Mouse (Mus musculus): Measurements from ENCODE around the gene Srbd1. TPM values are rescaled to one million over a fixed set of nuclear protein-coding genes. Genes with fewer than 3 reads are reported as not detected.

The Srbd1 gene
- polyA plus RNA-seq, 1 experiment from 2014 or later: 9.1 TPM

DNA sequence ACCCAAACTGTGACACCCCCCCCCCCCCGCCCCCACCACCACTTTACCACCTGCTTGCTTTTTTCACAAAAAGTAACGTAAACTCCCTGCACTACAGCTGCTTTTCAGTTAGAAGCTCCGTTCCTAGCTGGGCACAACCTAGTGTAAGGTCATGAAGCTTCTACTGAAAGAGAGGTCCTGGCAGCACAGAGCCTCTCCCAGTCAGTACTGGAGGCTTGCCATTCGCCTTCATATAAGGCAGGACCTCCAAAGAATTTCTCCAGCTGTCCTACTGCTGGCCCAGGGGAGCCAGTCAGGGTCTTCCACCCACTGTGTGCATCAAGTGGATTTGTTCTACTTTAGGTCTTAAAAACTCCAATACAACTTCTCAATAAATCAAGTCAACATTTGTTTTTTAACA, 149.9 kb downstream of the Srbd1 start:
- no peak for DNase-seq
- Histone ChIP-seq H3K4me1 (ENCODE audit: control insufficient read depth, insufficient read depth, low read length) (no peaks in the 10 kb centered on the region), H3K36me3 (ENCODE audit: control insufficient read depth, insufficient read depth, low read length) (no peaks in the 10 kb centered on the region), H3K4me3 (replicated peaks; ENCODE audit: low read depth, low read length) (no peak overlapping the region), H3K27me3 (ENCODE audit: control insufficient read depth, insufficient read depth, low read length) (no peaks in the 10 kb centered on the region), H3K9me3 (ENCODE audit: control insufficient read depth, low read length) (peaks cover 10% of the 10 kb centered on the region; the same call in 1 of the 2 replicates), H3K4me2 (ENCODE audit: low read length) (no peak overlapping the region), H3K9ac (replicated peaks; ENCODE audit: low read length) (no peak overlapping the region), H3K27ac (replicated peaks; ENCODE audit: low read depth, low read length) (no peak overlapping the region)
- ATAC-seq (ENCODE audit: low FRiP score, low TSS enrichment): no peak
- WGBS: 86% methylated on average over 4 of the region's 4 CpGs

DNA sequence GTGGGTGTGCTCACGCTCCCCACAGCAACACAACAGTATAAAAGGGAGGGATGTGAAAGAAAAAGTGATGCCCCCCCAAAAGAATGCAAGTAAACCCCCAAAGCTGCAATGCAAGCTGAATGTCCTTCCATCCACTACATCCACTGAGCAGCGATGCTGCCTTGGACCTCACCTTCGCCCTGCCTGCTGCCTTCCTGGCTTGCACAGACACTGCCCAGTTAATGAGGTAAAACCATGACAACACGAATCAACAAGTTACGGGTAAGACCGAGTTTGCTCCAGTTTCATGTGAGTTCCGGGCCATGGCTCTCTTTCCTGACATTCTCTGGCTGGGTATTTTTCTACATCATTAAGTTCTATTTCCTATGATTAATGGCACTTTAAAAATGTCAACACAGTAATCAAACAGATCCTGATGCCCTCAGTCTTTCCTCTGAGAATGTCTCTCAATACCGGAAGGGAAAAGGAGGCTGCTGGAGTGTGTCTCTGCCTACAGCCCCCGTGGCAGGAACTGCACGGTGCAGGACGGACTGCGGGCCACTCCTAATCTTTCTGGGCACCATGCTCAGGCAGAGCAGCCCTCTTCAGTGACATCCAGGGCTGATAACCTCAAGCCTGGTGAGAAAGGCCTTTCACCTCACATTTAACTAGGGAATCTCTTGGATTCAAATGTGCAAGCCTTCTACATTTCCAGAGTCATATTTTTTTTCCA, 155.8 kb downstream of the Srbd1 start:
- no peak overlapping the region for H3K4me3 ChIP-seq (replicated peaks; ENCODE audit: low read depth, low read length)
- WGBS: 90% methylated on average over 12 of the region's 12 CpGs
- no peak overlapping the region for H3K4me2 ChIP-seq (ENCODE audit: low read length)
- no peaks in the 10 kb centered on the region for H3K4me1 ChIP-seq (ENCODE audit: control insufficient read depth, insufficient read depth, low read length)
- DNase-seq (no peak), ATAC-seq (ENCODE audit: low FRiP score, low TSS enrichment) (no peak)
- no peak overlapping the region for H3K27ac ChIP-seq (replicated peaks; ENCODE audit: low read depth, low read length)
- H3K9ac ChIP-seq (replicated peaks; ENCODE audit: low read length): no peak overlapping the region
- no peaks in the 10 kb centered on the region for H3K27me3 ChIP-seq (ENCODE audit: control insufficient read depth, insufficient read depth, low read length)
- H3K9me3 ChIP-seq (ENCODE audit: control insufficient read depth, low read length): no peaks in the 10 kb centered on the region
- peaks cover 5% of the 10 kb centered on the region; the same call in 1 of the 2 replicates for H3K36me3 ChIP-seq (ENCODE audit: control insufficient read depth, insufficient read depth, low read length)

DNA sequence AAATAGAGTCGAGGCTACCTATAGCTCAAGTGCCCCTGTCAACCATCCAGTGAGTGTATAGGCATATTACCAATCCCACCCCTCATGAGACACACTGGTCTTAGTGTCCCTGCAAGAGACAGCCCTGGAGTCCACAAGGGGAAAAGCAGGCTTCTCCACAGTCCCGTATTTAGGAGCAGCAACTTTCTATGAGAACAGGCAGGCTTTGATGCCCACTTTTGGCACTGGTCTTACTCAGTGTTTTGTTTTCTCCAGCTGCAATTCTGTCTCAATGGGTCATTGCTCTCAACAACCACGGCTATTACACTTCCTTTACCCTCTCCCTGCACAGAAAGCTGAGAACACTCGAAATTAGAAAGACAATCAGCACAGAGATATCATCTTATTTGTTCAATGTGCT, 157.4 kb downstream of the Srbd1 start:
- WGBS: 83% methylated on average over 4 of the region's 4 CpGs
- Histone ChIP-seq H3K36me3 (ENCODE audit: control insufficient read depth, insufficient read depth, low read length) (peaks cover 5% of the 10 kb centered on the region; the same call in 1 of the 2 replicates), H3K4me2 (ENCODE audit: low read length) (no peak overlapping the region), H3K27me3 (ENCODE audit: control insufficient read depth, insufficient read depth, low read length) (no peaks in the 10 kb centered on the region), H3K27ac (replicated peaks; ENCODE audit: low read depth, low read length) (no peak overlapping the region), H3K4me3 (replicated peaks; ENCODE audit: low read depth, low read length) (no peak overlapping the region), H3K4me1 (ENCODE audit: control insufficient read depth, insufficient read depth, low read length) (no peaks in the 10 kb centered on the region), H3K9me3 (ENCODE audit: control insufficient read depth, low read length) (no peaks in the 10 kb centered on the region), H3K9ac (replicated peaks; ENCODE audit: low read length) (no peak overlapping the region)
- ATAC-seq (ENCODE audit: low FRiP score, low TSS enrichment) (no peak), DNase-seq (no peak)

DNA sequence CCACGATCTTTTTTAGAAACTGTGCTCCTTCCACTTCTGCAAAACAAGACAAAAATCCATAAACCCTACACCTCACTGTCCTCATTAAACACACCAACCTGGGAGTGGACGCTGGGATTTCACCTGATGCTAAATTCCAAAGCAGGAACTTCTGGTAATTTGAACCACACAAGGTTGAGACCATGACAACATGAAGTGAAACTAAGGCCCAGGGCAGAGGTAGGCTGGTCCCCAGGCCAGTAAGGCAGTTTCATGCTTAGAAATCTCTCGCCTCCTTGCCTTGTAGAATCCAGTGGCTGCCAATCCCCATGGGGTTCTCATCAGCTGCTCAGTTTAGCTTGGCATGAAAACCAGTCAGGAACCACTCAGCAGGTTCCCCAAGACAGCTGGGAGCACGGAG, 158.4 kb downstream of the Srbd1 start:
- Histone ChIP-seq H3K4me2 (ENCODE audit: low read length) (no peak overlapping the region), H3K9ac (replicated peaks; ENCODE audit: low read length) (no peak overlapping the region), H3K4me3 (replicated peaks; ENCODE audit: low read depth, low read length) (no peak overlapping the region), H3K9me3 (ENCODE audit: control insufficient read depth, low read length) (no peaks in the 10 kb centered on the region), H3K36me3 (ENCODE audit: control insufficient read depth, insufficient read depth, low read length) (peaks cover 5% of the 10 kb centered on the region; the same call in 1 of the 2 replicates), H3K4me1 (ENCODE audit: control insufficient read depth, insufficient read depth, low read length) (no peaks in the 10 kb centered on the region), H3K27me3 (ENCODE audit: control insufficient read depth, insufficient read depth, low read length) (no peaks in the 10 kb centered on the region), H3K27ac (replicated peaks; ENCODE audit: low read depth, low read length) (no peak overlapping the region)
- WGBS: 87% methylated on average over 4 of the region's 4 CpGs
- ATAC-seq (ENCODE audit: low FRiP score, low TSS enrichment): no peak
- no peak for DNase-seq

DNA sequence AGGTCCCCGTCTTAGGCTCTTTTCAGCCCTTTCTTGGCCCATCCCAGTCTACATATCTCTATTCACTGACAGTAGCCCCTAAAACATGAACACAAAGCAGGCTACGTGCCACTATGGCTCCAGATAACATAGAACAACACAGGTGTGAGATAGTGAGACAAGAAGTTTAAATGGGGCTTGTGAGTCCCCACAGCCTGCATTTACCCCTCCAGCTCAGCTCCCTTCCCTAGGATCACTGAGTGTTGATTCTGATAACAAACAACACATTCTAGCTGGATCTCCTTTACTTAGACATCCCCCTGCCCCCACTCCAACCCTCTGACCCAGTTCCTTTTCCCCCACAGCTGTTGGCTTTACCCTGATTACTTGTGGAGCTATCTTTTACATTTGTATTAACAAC, 158.8 kb downstream of the Srbd1 start:
- ATAC-seq (ENCODE audit: low FRiP score, low TSS enrichment): no peak
- no peak overlapping the region for H3K4me3 ChIP-seq (replicated peaks; ENCODE audit: low read depth, low read length)
- peaks cover 5% of the 10 kb centered on the region; the same call in 1 of the 2 replicates for H3K36me3 ChIP-seq (ENCODE audit: control insufficient read depth, insufficient read depth, low read length)
- H3K27ac ChIP-seq (replicated peaks; ENCODE audit: low read depth, low read length): no peak overlapping the region
- H3K4me1 ChIP-seq (ENCODE audit: control insufficient read depth, insufficient read depth, low read length): no peaks in the 10 kb centered on the region
- H3K9ac ChIP-seq (replicated peaks; ENCODE audit: low read length): no peak overlapping the region
- DNase-seq: no peak
- no peaks in the 10 kb centered on the region for H3K27me3 ChIP-seq (ENCODE audit: control insufficient read depth, insufficient read depth, low read length)
- 88% methylated on average over 2 of the region's 2 CpGs for WGBS
- no peak overlapping the region for H3K4me2 ChIP-seq (ENCODE audit: low read length)
- no peaks in the 10 kb centered on the region for H3K9me3 ChIP-seq (ENCODE audit: control insufficient read depth, low read length)

DNA sequence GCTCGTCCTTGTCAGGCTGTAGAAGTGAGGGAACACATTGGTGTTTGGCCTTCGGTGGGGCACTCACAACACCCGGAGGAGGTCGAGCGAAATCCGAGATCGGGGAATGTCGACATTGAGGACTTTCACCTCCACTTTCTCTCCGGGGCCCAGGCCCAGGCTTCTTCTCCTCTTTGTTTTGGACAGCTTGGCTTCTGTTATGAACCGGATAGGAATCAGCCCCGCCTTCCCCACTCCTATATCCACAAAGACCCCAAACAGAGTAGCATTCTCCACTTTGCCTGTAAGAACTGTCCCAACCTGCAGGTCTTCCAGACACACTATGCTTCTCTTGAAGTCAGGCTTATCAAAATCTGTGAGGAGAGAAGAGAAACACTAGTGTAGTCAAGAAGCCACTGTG, 159.8 kb downstream of the Srbd1 start:
- WGBS: 93% methylated on average over 11 of the region's 11 CpGs
- Histone ChIP-seq H3K4me2 (ENCODE audit: low read length) (no peak overlapping the region), H3K9ac (replicated peaks; ENCODE audit: low read length) (no peak overlapping the region), H3K4me1 (ENCODE audit: control insufficient read depth, insufficient read depth, low read length) (no peaks in the 10 kb centered on the region), H3K4me3 (replicated peaks; ENCODE audit: low read depth, low read length) (no peak overlapping the region), H3K27ac (replicated peaks; ENCODE audit: low read depth, low read length) (no peak overlapping the region), H3K9me3 (ENCODE audit: control insufficient read depth, low read length) (no peaks in the 10 kb centered on the region), H3K36me3 (ENCODE audit: control insufficient read depth, insufficient read depth, low read length) (peaks cover 5% of the 10 kb centered on the region; the same call in 1 of the 2 replicates), H3K27me3 (ENCODE audit: control insufficient read depth, insufficient read depth, low read length) (no peaks in the 10 kb centered on the region)
- ATAC-seq (ENCODE audit: low FRiP score, low TSS enrichment) (no peak), DNase-seq (no peak)

DNA sequence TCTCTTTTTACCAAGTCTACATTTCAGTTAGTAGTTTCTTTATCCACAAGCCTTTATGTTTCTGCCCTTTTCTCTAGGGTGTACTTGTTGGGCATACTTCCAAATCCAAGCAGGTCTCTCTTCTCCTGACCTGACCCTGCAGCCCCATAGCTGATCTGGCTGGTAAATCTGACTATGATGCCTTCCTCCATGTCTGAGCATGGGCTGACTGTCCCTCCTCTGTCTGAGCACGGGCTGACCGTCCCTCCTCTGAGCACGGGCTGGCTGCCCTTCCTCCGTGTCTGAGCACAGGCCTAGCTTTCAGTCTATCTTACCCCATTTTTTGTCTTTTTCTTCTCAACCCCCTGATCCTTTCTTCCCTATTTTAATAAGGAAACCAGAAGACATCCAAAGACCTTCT, 162.7 kb downstream of the Srbd1 start:
- Histone ChIP-seq H3K36me3 (ENCODE audit: control insufficient read depth, insufficient read depth, low read length) (0 out of 2 replicates have a peak, but pooled peaks cover 2% of the 10 kb centered on the region), H3K4me2 (ENCODE audit: low read length) (no peak overlapping the region), H3K27ac (replicated peaks; ENCODE audit: low read depth, low read length) (no peak overlapping the region), H3K4me3 (replicated peaks; ENCODE audit: low read depth, low read length) (no peak overlapping the region), H3K9ac (replicated peaks; ENCODE audit: low read length) (no peak overlapping the region), H3K9me3 (ENCODE audit: control insufficient read depth, low read length) (no peaks in the 10 kb centered on the region), H3K4me1 (ENCODE audit: control insufficient read depth, insufficient read depth, low read length) (no peaks in the 10 kb centered on the region), H3K27me3 (ENCODE audit: control insufficient read depth, insufficient read depth, low read length) (no peaks in the 10 kb centered on the region)
- ATAC-seq (ENCODE audit: low FRiP score, low TSS enrichment): no peak
- DNase-seq: no peak
- WGBS: 96% methylated on average over 4 of the region's 4 CpGs

DNA sequence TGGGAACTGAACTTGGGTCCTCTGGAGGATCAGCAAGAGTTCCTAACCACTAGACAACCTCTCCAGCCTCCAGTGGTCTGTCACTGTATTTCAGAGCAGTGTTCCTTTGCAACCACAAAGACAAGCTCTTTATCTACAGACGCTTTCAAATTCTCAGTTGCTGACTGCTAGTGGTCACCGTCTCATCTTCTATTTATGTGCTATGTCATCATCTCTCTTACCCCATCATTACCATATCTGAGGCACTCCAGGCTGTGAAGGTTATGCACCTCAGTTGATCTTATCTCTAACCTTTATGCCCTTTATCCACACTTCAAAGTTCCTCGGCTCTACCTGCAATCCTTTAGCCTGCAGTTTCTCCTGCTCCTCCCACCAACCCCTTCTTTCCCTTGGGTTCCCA, 163.1 kb downstream of the Srbd1 start:
- ATAC-seq (ENCODE audit: low FRiP score, low TSS enrichment): no peak

DNA sequence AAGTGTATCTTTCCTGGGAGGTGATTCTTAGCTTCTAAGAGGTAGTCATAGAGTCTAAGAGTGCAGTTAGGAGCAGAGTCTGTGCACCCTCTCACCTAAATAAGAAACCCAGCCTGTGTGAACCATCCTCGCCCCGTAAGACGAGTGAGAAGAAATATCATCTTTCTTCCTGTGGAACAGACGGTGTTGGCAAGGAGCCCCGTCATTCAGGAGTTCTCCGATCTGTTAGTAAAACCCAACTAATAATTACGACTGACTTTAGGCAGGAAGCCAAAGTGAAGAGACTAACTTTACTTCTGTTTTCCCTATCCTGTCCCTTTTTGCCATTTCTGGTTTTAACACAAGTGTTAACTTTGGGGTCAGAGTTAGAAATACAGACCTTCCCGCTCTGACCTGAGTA, 166.1 kb downstream of the Srbd1 start:
- H3K4me2 ChIP-seq (ENCODE audit: low read length): no peak overlapping the region
- ATAC-seq (ENCODE audit: low FRiP score, low TSS enrichment) (no peak), DNase-seq (no peak)
- no peaks in the 10 kb centered on the region for H3K36me3 ChIP-seq (ENCODE audit: control insufficient read depth, insufficient read depth, low read length)
- no peaks in the 10 kb centered on the region for H3K4me1 ChIP-seq (ENCODE audit: control insufficient read depth, insufficient read depth, low read length)
- H3K9ac ChIP-seq (replicated peaks; ENCODE audit: low read length): no peak overlapping the region
- WGBS: 83% methylated on average over 8 of the region's 8 CpGs
- no peak overlapping the region for H3K27ac ChIP-seq (replicated peaks; ENCODE audit: low read depth, low read length)
- H3K4me3 ChIP-seq (replicated peaks; ENCODE audit: low read depth, low read length): no peak overlapping the region
- H3K9me3 ChIP-seq (ENCODE audit: control insufficient read depth, low read length): no peaks in the 10 kb centered on the region
- no peaks in the 10 kb centered on the region for H3K27me3 ChIP-seq (ENCODE audit: control insufficient read depth, insufficient read depth, low read length)

More for the DNA sequence above, 163.1 kb downstream of the Srbd1 start:
- Histone ChIP-seq H3K27ac (replicated peaks; ENCODE audit: low read depth, low read length) (no peak overlapping the region), H3K4me3 (replicated peaks; ENCODE audit: low read depth, low read length) (no peak overlapping the region), H3K36me3 (ENCODE audit: control insufficient read depth, insufficient read depth, low read length) (0 out of 2 replicates have a peak, but pooled peaks cover 2% of the 10 kb centered on the region), H3K9ac (replicated peaks; ENCODE audit: low read length) (no peak overlapping the region), H3K9me3 (ENCODE audit: control insufficient read depth, low read length) (no peaks in the 10 kb centered on the region), H3K4me1 (ENCODE audit: control insufficient read depth, insufficient read depth, low read length) (no peaks in the 10 kb centered on the region), H3K4me2 (ENCODE audit: low read length) (no peak overlapping the region), H3K27me3 (ENCODE audit: control insufficient read depth, insufficient read depth, low read length) (no peaks in the 10 kb centered on the region)
- 96% methylated on average over 3 of the region's 3 CpGs for WGBS
- DNase-seq: no peak
